Mouse (Mus musculus) bone marrow macrophage, adult 2 months (primary cell): ENCODE results near the gene Shtn1.

Source experiments
- CTCF ChIP-seq: IDR thresholded peaks from 2 replicates; pipeline ENCODE4 v1.5.1; 2012; ENCODE audit warnings: low read depth, mild to moderate bottlenecking, low read length, moderate library complexity
- POLR2A ChIP-seq: IDR thresholded peaks from 2 replicates; pipeline ENCODE4 v1.6.1; 2012; ENCODE audit warnings: mild to moderate bottlenecking, low read depth, low read length, borderline replicate concordance

GRCm38 (mm10) chr19:58968731-58969506 lies 107.0 kb downstream of the Shtn1 start:
- no peak for TF ChIP-seq CTCF
- TF ChIP-seq POLR2A: no peak
